Mouse (Mus musculus) MEL (cell line): ENCODE data around the gene Ptger1.

ENCODE experiments used
- CTCF ChIP-seq, 3 experiments: IDR thresholded peaks in 2 of 3; conservative IDR thresholded peaks in 1 of 3; 2 replicates each; pipeline ENCODE4 v1.5.1; 2011 to 2012; ENCODE audit warnings: low read length in 3 of 3, low read depth in 2 of 3, mild to moderate bottlenecking in 2 of 3, improper control_type of control experiment in 1 of 3, inconsistent platforms in 1 of 3, mixed read lengths in 1 of 3, moderate library complexity in 1 of 3; ENCODE audit not compliant: control insufficient read depth in 1 of 3, insufficient read depth in 1 of 3, poor library complexity in 1 of 3, severe bottlenecking in 1 of 3
- EP300 ChIP-seq, 2 experiments: IDR thresholded peaks; 2 replicates each; pipeline ENCODE4 v1.6.1; 2011; ENCODE audit warnings: improper control_type of control experiment in 2 of 2, low read length in 2 of 2, low read depth in 1 of 2, mild to moderate bottlenecking in 1 of 2
- HCFC1 ChIP-seq: IDR thresholded peaks from 2 replicates; pipeline ENCODE4 v1.6.1; 2012; ENCODE audit warnings: low read depth, mild to moderate bottlenecking, inconsistent platforms, low read length, improper control_type of control experiment, moderate library complexity
- MAX ChIP-seq: IDR thresholded peaks from 2 replicates; pipeline ENCODE4 v1.6.1; 2011; ENCODE audit warnings: low read length, improper control_type of control experiment
- NRF1 ChIP-seq: IDR thresholded peaks from 2 replicates; pipeline ENCODE4 v1.6.1; 2014; ENCODE audit warnings: low read depth, mild to moderate bottlenecking, inconsistent platforms, low read length, improper control_type of control experiment, moderate library complexity; ENCODE audit not compliant: poor library complexity, insufficient read depth, severe bottlenecking
- POLR2A ChIP-seq, 2 experiments: IDR thresholded peaks; 2 replicates each; pipeline ENCODE4 v1.6.1; 2011 to 2012; ENCODE audit warnings: low read length in 2 of 2, mild to moderate bottlenecking in 2 of 2, control low read depth in 1 of 2, improper control_type of control experiment in 1 of 2, low read depth in 1 of 2, moderate library complexity in 1 of 2; ENCODE audit not compliant: control insufficient read depth in 1 of 2, insufficient read depth in 1 of 2, poor library complexity in 1 of 2
- RAD21 ChIP-seq: IDR thresholded peaks from 2 replicates; pipeline ENCODE4 v1.6.1; 2011; ENCODE audit warnings: mild to moderate bottlenecking, low read depth, low read length, improper control_type of control experiment
- TBP ChIP-seq: IDR thresholded peaks from 2 replicates; pipeline ENCODE4 v1.8.0; 2011; ENCODE audit warnings: low read depth, low read length, improper control_type of control experiment

GRCm38 (mm10) chr8:83706411-83706810 is 39.9 kb downstream of the Ptger1 start:
- TF ChIP-seq CTCF (IDR thresholded peaks at IDR 0.05 in 2 of 3, conservative IDR thresholded peaks at IDR 0.05 in 1 of 3; ENCODE audit: control insufficient read depth in 1 of 3, insufficient read depth in 1 of 3, low read depth in 2 of 3, low read length in 3 of 3, poor library complexity in 1 of 3, severe bottlenecking in 1 of 3) (peak; percentile 55 to 62 (median 61)), RAD21 (no peak), EP300 (IDR thresholded peaks at IDR 0.05; ENCODE audit: low read depth in 1 of 2, low read length in 2 of 2) (no peak), HCFC1 (no peak), TBP (no peak), POLR2A (IDR thresholded peaks at IDR 0.05; ENCODE audit: control insufficient read depth in 1 of 2, insufficient read depth in 1 of 2, low read depth in 1 of 2, low read length in 2 of 2, poor library complexity in 1 of 2) (no peak), MAX (no peak), NRF1 (no peak)
